Mouse (Mus musculus) CH12.LX (cell line): ENCODE measurements at regions not wholly inside any gene's neighbourhood (a gene's known extent, or its start where the extent isn't known, plus 50 kb on each side); places are given as distances from the start of the nearest gene placed in this dataset.
"Not testable (repeated sequence)": the region's sequence is repeated elsewhere in the genome, so short reads cannot be mapped to it uniquely, and the experiment has no call there.

Experiments used
- BHLHE40 ChIP-seq: IDR thresholded peaks from 2 replicates; pipeline ENCODE4 v1.6.1; 2011; ENCODE audit warnings: mild to moderate bottlenecking, low read depth, low read length, improper control_type of control experiment
- CHD1 ChIP-seq: IDR thresholded peaks from 2 replicates; pipeline ENCODE4 v1.6.1; 2012; ENCODE audit warnings: low read depth, low read length, improper control_type of control experiment, inconsistent platforms
- CTCF ChIP-seq, 2 experiments: IDR thresholded peaks in 1 of 2; conservative IDR thresholded peaks in 1 of 2; 2 replicates each; pipeline ENCODE4 v1.5.1; 2011 to 2012; ENCODE audit warnings: low read depth in 2 of 2, low read length in 2 of 2, improper control_type of control experiment in 1 of 2, inconsistent platforms in 1 of 2, mild to moderate bottlenecking in 1 of 2, moderate library complexity in 1 of 2
- EP300 ChIP-seq: IDR thresholded peaks from 2 replicates; pipeline ENCODE4 v1.6.1; 2011; ENCODE audit warnings: low read length, improper control_type of control experiment
- GABPA ChIP-seq: IDR thresholded peaks from 2 replicates; pipeline ENCODE4 v1.6.1; 2012; ENCODE audit warnings: low read depth, low read length, improper control_type of control experiment, inconsistent platforms; ENCODE audit not compliant: insufficient replicate concordance
- MAFK ChIP-seq: IDR thresholded peaks from 2 replicates; pipeline ENCODE4 v1.6.1; 2011; ENCODE audit warnings: low read length, improper control_type of control experiment; ENCODE audit not compliant: insufficient replicate concordance
- MAZ ChIP-seq: IDR thresholded peaks from 2 replicates; pipeline ENCODE4 v1.6.1; 2012; ENCODE audit warnings: low read depth, mild to moderate bottlenecking, inconsistent platforms, low read length, improper control_type of control experiment, moderate library complexity
- POLR2A ChIP-seq: IDR thresholded peaks from 2 replicates; pipeline ENCODE4 v1.6.1; 2011; ENCODE audit warnings: low read depth, mild to moderate bottlenecking, improper control_type of control experiment, low read length
- ZKSCAN1 ChIP-seq: IDR thresholded peaks from 2 replicates; pipeline ENCODE4 v1.6.1; 2012; ENCODE audit warnings: low read depth, inconsistent platforms, low read length, improper control_type of control experiment, borderline replicate concordance
- ZNF384 ChIP-seq: IDR thresholded peaks from 2 replicates; pipeline ENCODE4 v1.6.1; 2012; ENCODE audit warnings: low read depth, low read length, improper control_type of control experiment, inconsistent platforms

DNA sequence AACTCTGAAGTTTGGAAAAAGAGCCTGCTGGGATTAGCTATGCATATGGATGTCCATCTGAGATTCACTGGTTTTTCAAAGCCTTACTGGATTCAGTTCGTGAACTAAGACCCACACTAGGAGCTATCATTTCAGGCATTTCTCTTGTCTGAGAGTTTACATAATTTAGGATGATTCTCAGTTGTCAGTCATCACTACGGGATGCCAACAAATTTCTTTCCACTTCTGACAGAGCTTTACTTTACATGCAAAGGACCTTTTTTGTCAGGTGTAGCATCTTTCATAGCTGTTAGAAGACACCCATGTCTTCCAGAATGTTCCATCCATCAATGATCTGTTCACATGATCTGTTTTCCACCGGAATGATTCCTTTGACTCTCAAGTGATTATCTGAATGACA, 154.4 kb downstream of the Gm31371 start:
- TF ChIP-seq ZKSCAN1; POLR2A; BHLHE40; EP300; ZNF384; CTCF (conservative IDR thresholded peaks at IDR 0.05 in 1 of 2, IDR thresholded peaks at IDR 0.05 in 1 of 2; ENCODE audit: low read depth in 2 of 2, low read length in 2 of 2); CHD1; MAZ; MAFK; GABPA: not testable (repeated sequence)
